Mouse (Mus musculus) small intestine, adult 2 months (tissue): ENCODE measurements around the gene Bcl2l14.

ENCODE experiments used
- CTCF ChIP-seq: fragments of 200-500 bp; IDR thresholded peaks from 2 replicates; pipeline ENCODE4 v1.5.1; 2012; ENCODE audit warnings: low read depth, mild to moderate bottlenecking, control low read depth, inconsistent platforms, low read length, moderate library complexity, mixed read lengths; ENCODE audit not compliant: insufficient replicate concordance, insufficient read length; ENCODE audit errors: extremely low read depth
- POLR2A ChIP-seq: fragments of 200-500 bp; IDR thresholded peaks from 2 replicates; pipeline ENCODE4 v1.6.1; 2012; ENCODE audit warnings: low read depth, mild to moderate bottlenecking, control low read depth, inconsistent platforms, low read length, moderate library complexity

DNA sequence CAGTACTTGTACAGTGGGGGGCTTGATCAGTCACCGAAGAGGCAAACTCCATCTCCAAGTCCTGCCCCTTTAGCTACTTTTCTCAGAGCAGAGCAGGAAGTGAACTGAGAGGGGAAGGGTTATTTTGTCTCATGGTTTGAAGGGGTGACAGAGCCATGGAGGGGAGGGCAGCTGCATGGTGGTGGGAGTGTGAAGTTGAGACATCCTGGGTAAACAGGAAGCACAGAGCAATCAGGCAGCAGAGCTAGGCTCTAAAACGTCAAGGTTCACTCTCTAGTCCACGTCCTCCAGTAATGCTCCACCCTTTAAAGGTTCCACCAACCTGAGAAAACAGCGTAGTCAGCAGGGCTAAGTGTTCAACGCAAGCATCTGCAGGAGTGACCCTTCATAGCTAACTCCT lies 40.8 kb downstream of the Bcl2l14 start:
- TF ChIP-seq CTCF = no peak
- no peak for TF ChIP-seq POLR2A
